Mouse (Mus musculus): ENCODE data around the gene Eif4b. TPM values are rescaled to one million over a fixed set of nuclear protein-coding genes. Genes with fewer than 3 reads are reported as not detected.

The Eif4b gene
- polyA plus RNA-seq, 1 experiment from 2014 or later: 140 TPM

GRCm38 (mm10) chr15:102146089-102146488 is 72.5 kb downstream of the Eif4b start:
- H3K27me3 ChIP-seq (ENCODE audit: insufficient read depth, low read length): peaks cover 24% of the 10 kb centered on the region
- no peak for ATAC-seq (ENCODE audit: low FRiP score, low TSS enrichment)

More at GRCm38 (mm10) chr15:102146089-102146488, 72.5 kb downstream of the Eif4b start:
- Histone ChIP-seq H3K4me2 (replicated peaks; ENCODE audit: low read depth, low read length) (no peak overlapping the region), H3K36me3 (ENCODE audit: insufficient read depth, low read length) (no peaks in the 10 kb centered on the region), H3K4me3 (ENCODE audit: low read length) (no peak overlapping the region), H3K9ac (replicated peaks; ENCODE audit: low read length) (no peak overlapping the region), H3K27ac (ENCODE audit: low read length) (no peak overlapping the region), H3K9me3 (ENCODE audit: low read length) (no peaks in the 10 kb centered on the region), H3K4me1 (ENCODE audit: insufficient read depth, low read length) (peaks cover 44% of the 10 kb centered on the region)
- WGBS: 84% methylated on average over 5 of the region's 5 CpGs

Other genes starting within 250 kb of the Eif4b start
- 0.57 and 0.77 TPM in 2 replicates for gene Krt1, start 223.0 kb upstream of the Eif4b start, polyA plus RNA-seq (2015; fragmentation: Nextera tagmentation; extraction: Ambion mirVana)
- gene Krt77, start 204.1 kb upstream of the Eif4b start, polyA plus RNA-seq (2015; fragmentation: Nextera tagmentation; extraction: Ambion mirVana): 0.06 TPM in 1 of 2 replicates, not detected in the other
- gene Krt76, start 180.9 kb upstream of the Eif4b start, polyA plus RNA-seq (2015; fragmentation: Nextera tagmentation; extraction: Ambion mirVana): not detected in 2 replicates
- 0.42 and 0.82 TPM in 2 replicates for gene Krt4, start 149.0 kb upstream of the Eif4b start, polyA plus RNA-seq (2015; fragmentation: Nextera tagmentation; extraction: Ambion mirVana)
- gene Krt79, start 133.4 kb upstream of the Eif4b start, polyA plus RNA-seq (2015; fragmentation: Nextera tagmentation; extraction: Ambion mirVana): 0.41 and 0.42 TPM in 2 replicates
- 0.06 and 0.16 TPM in 2 replicates for gene Krt78, start 119.5 kb upstream of the Eif4b start, polyA plus RNA-seq (2015; fragmentation: Nextera tagmentation; extraction: Ambion mirVana)
- 267 and 282 TPM in 2 replicates for gene Krt8, start 69.3 kb upstream of the Eif4b start, polyA plus RNA-seq (2015; fragmentation: Nextera tagmentation; extraction: Ambion mirVana)
- 216 and 223 TPM in 2 replicates for gene Krt18, start 45.6 kb upstream of the Eif4b start, polyA plus RNA-seq (2015; fragmentation: Nextera tagmentation; extraction: Ambion mirVana)
- gene Tns2, start 26.6 kb downstream of the Eif4b start, polyA plus RNA-seq (2015; fragmentation: Nextera tagmentation; extraction: Ambion mirVana): 51.2 and 56.3 TPM in 2 replicates
- gene Spryd3, start 62.5 kb downstream of the Eif4b start, polyA plus RNA-seq (2015; fragmentation: Nextera tagmentation; extraction: Ambion mirVana): 19.0 and 22.4 TPM in 2 replicates
- gene Igfbp6, start 70.6 kb downstream of the Eif4b start, polyA plus RNA-seq (2015; fragmentation: Nextera tagmentation; extraction: Ambion mirVana): 33.0 and 33.9 TPM in 2 replicates
- 0.40 and 0.41 TPM in 2 replicates for gene Soat2, start 76.8 kb downstream of the Eif4b start, polyA plus RNA-seq (2015; fragmentation: Nextera tagmentation; extraction: Ambion mirVana)
- 82.1 and 88.7 TPM in 2 replicates for gene Zfp740, start 129.5 kb downstream of the Eif4b start, polyA plus RNA-seq (2015; fragmentation: Nextera tagmentation; extraction: Ambion mirVana)
- gene Csad, start 131.0 kb downstream of the Eif4b start, polyA plus RNA-seq (2015; fragmentation: Nextera tagmentation; extraction: Ambion mirVana): 131 and 153 TPM in 2 replicates
- 1.4 and 1.9 TPM in 2 replicates for gene Itgb7, start 158.2 kb downstream of the Eif4b start, polyA plus RNA-seq (2015; fragmentation: Nextera tagmentation; extraction: Ambion mirVana)
- 31.9 and 35.4 TPM in 2 replicates for gene Rarg, start 183.7 kb downstream of the Eif4b start, polyA plus RNA-seq (2015; fragmentation: Nextera tagmentation; extraction: Ambion mirVana)
- gene Gm9918, start 196.8 kb downstream of the Eif4b start, polyA plus RNA-seq (2015; fragmentation: Nextera tagmentation; extraction: Ambion mirVana): 0.36 and 0.89 TPM in 2 replicates
- 76.5 and 78.8 TPM in 2 replicates for gene Mfsd5, start 205.7 kb downstream of the Eif4b start, polyA plus RNA-seq (2015; fragmentation: Nextera tagmentation; extraction: Ambion mirVana)
- 31.4 and 33.6 TPM in 2 replicates for gene Espl1, start 222.5 kb downstream of the Eif4b start, polyA plus RNA-seq (2015; fragmentation: Nextera tagmentation; extraction: Ambion mirVana)